Mouse (Mus musculus): ENCODE results near the gene Trim14. TPM values are rescaled to one million over a fixed set of nuclear protein-coding genes. Genes with fewer than 3 reads are reported as not detected.

The Trim14 gene
- total and polyA plus RNA-seq, 3 experiments = 11.6 to 35.4 (median 26.5) TPM

- H3K4me1 ChIP-seq (ENCODE audit: control insufficient read depth in 1 of 2, insufficient read depth in 2 of 2) = peaks cover 80 to 93% of the 10 kb centered on the region in 2 experiments
- dilution Hi-C loops (cut with MboI; ENCODE audit: extremely low pct_ligation_motif_present, extremely low pct_unique_long_range_greater_than_20kb, low sequenced_read_pairs) = no loop called here
These were observed 24.2 kb upstream of the Trim14 start for GRCm38 (mm10) chr4:46560069-46560705.

More at GRCm38 (mm10) chr4:46560069-46560705, 24.2 kb upstream of the Trim14 start:
- Histone ChIP-seq H3K27me3 (replicated peaks) (no peaks in the 10 kb centered on the region), H3K79me2 (replicated peaks; ENCODE audit: control insufficient read depth, extremely low read depth, insufficient read depth, poor library complexity, severe bottlenecking) (peaks cover 43% of the 10 kb centered on the region), H3K4me3 (replicated peaks in 1 of 3; ENCODE audit: low read depth in 2 of 3, low read length in 2 of 3, poor library complexity in 1 of 3) (no peak overlapping the region), H3K9me3 (replicated peaks; ENCODE audit: low read length) (peaks cover 4% of the 10 kb centered on the region), H3K4me2 (ENCODE audit: insufficient read depth, low read depth, poor library complexity, severe bottlenecking) (no peak overlapping the region; the same call in 1 of the 2 replicates), H3K27ac (ENCODE audit: insufficient read depth, low read depth) (peak overlapping the region; percentile 97), H3K36me3 (replicated peaks in 1 of 2; ENCODE audit: control insufficient read depth in 1 of 2, insufficient read depth in 1 of 2, low read length in 1 of 2) (peaks cover 36 to 39% of the 10 kb centered on the region in 2 experiments), H3K9ac (ENCODE audit: insufficient read depth, low read depth) (0 out of 2 replicates have a peak overlapping the region, but pooled peaks have one; percentile 21)
- no peak for TF ChIP-seq PAX5 (IDR thresholded peaks at IDR 0.05; ENCODE audit: low read length)
- TF ChIP-seq KAT2A (IDR thresholded peaks at IDR 0.05; ENCODE audit: insufficient replicate concordance, low read length) = no peak
- no peak for TF ChIP-seq CTCF (conservative IDR thresholded peaks at IDR 0.05 in 1 of 2, IDR thresholded peaks at IDR 0.05 in 1 of 2; ENCODE audit: low read depth in 2 of 2, low read length in 2 of 2)
- peak; percentile 18; the same call in 1 of the 2 replicates for TF ChIP-seq MAX (IDR thresholded peaks at IDR 0.05; ENCODE audit: low read length)
- TF ChIP-seq EP300 (IDR thresholded peaks at IDR 0.05; ENCODE audit: low read length) = peak; percentile 92
- TF ChIP-seq RCOR1 (conservative IDR thresholded peaks at IDR 0.05; ENCODE audit: low read depth, low read length) = no peak; the same call in 1 of the 2 replicates
- peak; percentile 92 for TF ChIP-seq JUND (conservative IDR thresholded peaks at IDR 0.05; ENCODE audit: low read depth, low read length)
- TF ChIP-seq RAD21 (IDR thresholded peaks at IDR 0.05; ENCODE audit: low read depth, low read length) = no peak; the same call in 1 of the 2 replicates
- peak; percentile 7; the same call in 1 of the 2 replicates for TF ChIP-seq NRF1 (IDR thresholded peaks at IDR 0.05; ENCODE audit: low read depth, low read length)
- peak; percentile 80 for TF ChIP-seq ETS1 (conservative IDR thresholded peaks at IDR 0.05; ENCODE audit: low read depth, low read length)
- TF ChIP-seq BHLHE40 (IDR thresholded peaks at IDR 0.05; ENCODE audit: low read depth, low read length) = peak; percentile 57
- peak; percentile 51 for TF ChIP-seq CHD2 (IDR thresholded peaks at IDR 0.05; ENCODE audit: low read length)
- TF ChIP-seq ZNF384 (IDR thresholded peaks at IDR 0.05; ENCODE audit: low read depth, low read length) = no peak
- TF ChIP-seq ELF1 (IDR thresholded peaks at IDR 0.05; ENCODE audit: low read depth, low read length) = no peak
- 0 out of 2 replicates have a peak, but pooled peaks have one; percentile 5 for TF ChIP-seq POLR2A (IDR thresholded peaks at IDR 0.05; ENCODE audit: low read depth, low read length)
- no peak for TF ChIP-seq ZC3H11A (IDR thresholded peaks at IDR 0.05; ENCODE audit: low read depth, low read length)
- no peak for TF ChIP-seq SMC3 (IDR thresholded peaks at IDR 0.05; ENCODE audit: low read depth, low read length)
- TF ChIP-seq ZMIZ1 (IDR thresholded peaks at IDR 0.05; ENCODE audit: low read depth, low read length) = no peak
- TF ChIP-seq MYC (IDR thresholded peaks at IDR 0.05; ENCODE audit: low read depth, low read length) = 0 out of 2 replicates have a peak, but pooled peaks have one; percentile 4
- TF ChIP-seq CHD1 (IDR thresholded peaks at IDR 0.05; ENCODE audit: low read depth, low read length) = peak; percentile 81; the same call in 1 of the 2 replicates
- no peak for TF ChIP-seq USF2 (conservative IDR thresholded peaks at IDR 0.05; ENCODE audit: low read depth, low read length)
- 0 out of 2 replicates have a peak, but pooled peaks have one; percentile 9 for TF ChIP-seq MAZ (IDR thresholded peaks at IDR 0.05; ENCODE audit: low read depth, low read length)
- TF ChIP-seq UBTF (IDR thresholded peaks at IDR 0.05; ENCODE audit: low read depth, low read length) = peak; percentile 42; the same call in 1 of the 2 replicates
- TF ChIP-seq GABPA (IDR thresholded peaks at IDR 0.05; ENCODE audit: insufficient replicate concordance, low read depth, low read length) = no peak
- TF ChIP-seq TCF12 (IDR thresholded peaks at IDR 0.05; ENCODE audit: low read depth, low read length) = peak; percentile 57
- TF ChIP-seq ZKSCAN1 (IDR thresholded peaks at IDR 0.05; ENCODE audit: borderline replicate concordance, low read depth, low read length) = no peak
- TF ChIP-seq NELFE (IDR thresholded peaks at IDR 0.05; ENCODE audit: low read depth, low read length) = no peak
- peak; percentile 63; the same call in 1 of the 2 replicates for TF ChIP-seq JUN (IDR thresholded peaks at IDR 0.05; ENCODE audit: insufficient read depth, low read depth, low read length)
- TF ChIP-seq SIN3A (IDR thresholded peaks at IDR 0.05; ENCODE audit: low read length) = peak; percentile 63
- TF ChIP-seq MXI1 (IDR thresholded peaks at IDR 0.05; ENCODE audit: low read depth, low read length) = no peak
- no peak for TF ChIP-seq E2F4 (IDR thresholded peaks at IDR 0.05; ENCODE audit: insufficient replicate concordance, low read depth, low read length)
- peak; percentile 91 for TF ChIP-seq MAFK (IDR thresholded peaks at IDR 0.05; ENCODE audit: insufficient replicate concordance, low read length)
- no peak for TF ChIP-seq HCFC1 (IDR thresholded peaks at IDR 0.05; ENCODE audit: low read depth, low read length)
- TF ChIP-seq USF1 (IDR thresholded peaks at IDR 0.05; ENCODE audit: low read depth, low read length) = no peak
- TF ChIP-seq POLR2AphosphoS2 (IDR thresholded peaks at IDR 0.05; ENCODE audit: low read depth, low read length) = no peak
- no peak for TF ChIP-seq TBP (conservative IDR thresholded peaks at IDR 0.05; ENCODE audit: low read depth, low read length)
- peak; percentile 97 for TF ChIP-seq IRF4 (IDR thresholded peaks at IDR 0.05; ENCODE audit: low read depth, low read length)
- TF ChIP-seq MEF2A (IDR thresholded peaks at IDR 0.05; ENCODE audit: borderline replicate concordance, low read depth, low read length) = peak; percentile 64; the same call in 1 of the 2 replicates
- in situ Hi-C loops (cut with MboI; ENCODE audit: low pct_ligation_motif_present, low pct_unique_long_range_greater_than_20kb, low sequenced_read_pairs) = no loop called here
- peak; percentile 72 for DNase-seq (ENCODE audit: extremely low read depth)

Data from CH12.LX (cell line).